Mouse (Mus musculus): ENCODE data around the gene Cetn2. TPM values are rescaled to one million over a fixed set of nuclear protein-coding genes. Genes with fewer than 3 reads are reported as not detected.
A peak's percentile ranks its signal among the peaks of the same experiment; 100 is the strongest.

The Cetn2 gene
- polyA plus RNA-seq, 1 experiment, result not detected

- H3K4me3 ChIP-seq (ENCODE audit: insufficient read depth, low read depth, low read length), result no peak overlapping the region
- H3K27ac ChIP-seq (ENCODE audit: insufficient read depth, low read depth, low read length), result no peak overlapping the region
- no peaks in the 10 kb centered on the region for H3K4me1 ChIP-seq (ENCODE audit: control insufficient read depth, insufficient read depth, low read length)
- TF ChIP-seq POLR2A (IDR thresholded peaks at IDR 0.05; ENCODE audit: insufficient read depth, low read depth, low read length), result no peak
- TF ChIP-seq CTCF (IDR thresholded peaks at IDR 0.05; ENCODE audit: insufficient read depth, low read depth, low read length), result no peak
- WGBS, result 16% methylated on average over 2 of the region's 2 CpGs
Observed at GRCm38 (mm10) chrX:72908404-72908741, 9.8 kb downstream of the Cetn2 start.

GRCm38 (mm10) chrX:72907619-72908403 is 10.4 kb downstream of the Cetn2 start:
- Histone ChIP-seq H3K27ac (ENCODE audit: insufficient read depth, low read depth, low read length) (no peak overlapping the region), H3K4me1 (ENCODE audit: control insufficient read depth, insufficient read depth, low read length) (no peaks in the 10 kb centered on the region), H3K4me3 (ENCODE audit: insufficient read depth, low read depth, low read length) (no peak overlapping the region)
- TF ChIP-seq CTCF (IDR thresholded peaks at IDR 0.05; ENCODE audit: insufficient read depth, low read depth, low read length) (no peak), POLR2A (IDR thresholded peaks at IDR 0.05; ENCODE audit: insufficient read depth, low read depth, low read length) (no peak)
- 70% methylated on average over 6 of the region's 6 CpGs for WGBS

GRCm38 (mm10) chrX:72902530-72902929 is 15.7 kb downstream of the Cetn2 start:
- 30% methylated on average over 1 of the region's 1 CpGs for WGBS
- Histone ChIP-seq H3K27ac (ENCODE audit: insufficient read depth, low read depth, low read length) (no peak overlapping the region), H3K4me3 (ENCODE audit: insufficient read depth, low read depth, low read length) (no peak overlapping the region), H3K4me1 (ENCODE audit: control insufficient read depth, insufficient read depth, low read length) (no peaks in the 10 kb centered on the region)
- TF ChIP-seq CTCF (IDR thresholded peaks at IDR 0.05; ENCODE audit: insufficient read depth, low read depth, low read length) (no peak), POLR2A (IDR thresholded peaks at IDR 0.05; ENCODE audit: insufficient read depth, low read depth, low read length) (no peak)

- 47% methylated on average over 1 of the region's 1 CpGs for whole genome bisulfite sequencing
- Histone ChIP-seq H3K4me3 (ENCODE audit: insufficient read depth, low read depth, low read length) (no peak overlapping the region), H3K27ac (ENCODE audit: insufficient read depth, low read depth, low read length) (peak overlapping the region; percentile 66; the same call in 1 of the 2 replicates), H3K4me1 (ENCODE audit: control insufficient read depth, insufficient read depth, low read length) (no peaks in the 10 kb centered on the region)
- TF ChIP-seq CTCF (IDR thresholded peaks at IDR 0.05; ENCODE audit: insufficient read depth, low read depth, low read length), result no peak
- TF ChIP-seq POLR2A (IDR thresholded peaks at IDR 0.05; ENCODE audit: insufficient read depth, low read depth, low read length), result no peak
Observed at GRCm38 (mm10) chrX:72896055-72896437, 22.2 kb downstream of the Cetn2 start.

GRCm38 (mm10) chrX:72895388-72896054 is 22.7 kb downstream of the Cetn2 start:
- TF ChIP-seq POLR2A (IDR thresholded peaks at IDR 0.05; ENCODE audit: insufficient read depth, low read depth, low read length), result no peak
- no peak for TF ChIP-seq CTCF (IDR thresholded peaks at IDR 0.05; ENCODE audit: insufficient read depth, low read depth, low read length)
- WGBS, result 36% methylated on average over 5 of the region's 5 CpGs
- Histone ChIP-seq H3K4me3 (ENCODE audit: insufficient read depth, low read depth, low read length) (no peak overlapping the region), H3K27ac (ENCODE audit: insufficient read depth, low read depth, low read length) (peak overlapping the region; percentile 66), H3K4me1 (ENCODE audit: control insufficient read depth, insufficient read depth, low read length) (no peaks in the 10 kb centered on the region)

Other genes with a start within 250 kb of the Cetn2 start
- not detected in 2 replicates for gene Gabrq, start 93.2 kb downstream of the Cetn2 start, polyA plus RNA-seq (2012; ENCODE audit: insufficient read depth, insufficient read length, low replicate concordance, missing spikeins)
- not detected in 2 replicates for gene Nsdhl, start 146 bp upstream of the Cetn2 start, polyA plus RNA-seq (2012; ENCODE audit: insufficient read depth, insufficient read length, low replicate concordance, missing spikeins)
- gene Zfp185, start 68.9 kb upstream of the Cetn2 start, polyA plus RNA-seq (2012; ENCODE audit: insufficient read depth, insufficient read length, low replicate concordance, missing spikeins), result not detected in 2 replicates
- gene Pnma5, start 118.7 kb upstream of the Cetn2 start, polyA plus RNA-seq (2012; ENCODE audit: insufficient read depth, insufficient read length, low replicate concordance, missing spikeins), result not detected in 2 replicates
- not detected in 2 replicates for gene Pnma3, start 146.4 kb upstream of the Cetn2 start, polyA plus RNA-seq (2012; ENCODE audit: insufficient read depth, insufficient read length, low replicate concordance, missing spikeins)
- not detected in 2 replicates for gene Xlr4a, start 164.1 kb upstream of the Cetn2 start, polyA plus RNA-seq (2012; ENCODE audit: insufficient read depth, insufficient read length, low replicate concordance, missing spikeins)
- not detected in 2 replicates for gene Xlr3a, start 178.7 kb upstream of the Cetn2 start, polyA plus RNA-seq (2012; ENCODE audit: insufficient read depth, insufficient read length, low replicate concordance, missing spikeins)
- gene Gm14685, start 198.6 kb upstream of the Cetn2 start, polyA plus RNA-seq (2012; ENCODE audit: insufficient read depth, insufficient read length, low replicate concordance, missing spikeins), result not detected in 2 replicates
- gene Xlr5b, start 230.4 kb upstream of the Cetn2 start, polyA plus RNA-seq (2012; ENCODE audit: insufficient read depth, insufficient read length, low replicate concordance, missing spikeins), result not detected in 2 replicates
- gene DXBay18, start 231.0 kb upstream of the Cetn2 start, polyA plus RNA-seq (2012; ENCODE audit: insufficient read depth, insufficient read length, low replicate concordance, missing spikeins), result not detected in 2 replicates